Mouse (Mus musculus) left cerebral cortex, postnatal 10 days (tissue): ENCODE results near the gene Ddx54. TPM values are rescaled to one million over a fixed set of nuclear protein-coding genes. Genes with fewer than 3 reads are reported as not detected.

Experiments
- DNase-seq, 2 experiments: peaks; one replicate each; pipeline ENCODE4 v3.0.0; 2021 to 2022; ENCODE audit warnings: low spot score in 2 of 2, mixed read lengths in 1 of 2; ENCODE audit errors: extremely low spot score in 1 of 2
- intact Hi-C: fragments of 180-260 bp; cut with DNase I; formaldehyde crosslinking; loops from one replicate; pipeline ENCODE4 v1.15.1; 2025
- total RNA-seq, 2 experiments: library from RNA; stranded (reverse); gene quantifications; 2 replicates each; pipeline ENCODE4 v1.2.3; 2021

Gene Ddx54
- total RNA-seq, 2 experiments from 2014 or later, result 47.5 to 48.8 TPM

DNA sequence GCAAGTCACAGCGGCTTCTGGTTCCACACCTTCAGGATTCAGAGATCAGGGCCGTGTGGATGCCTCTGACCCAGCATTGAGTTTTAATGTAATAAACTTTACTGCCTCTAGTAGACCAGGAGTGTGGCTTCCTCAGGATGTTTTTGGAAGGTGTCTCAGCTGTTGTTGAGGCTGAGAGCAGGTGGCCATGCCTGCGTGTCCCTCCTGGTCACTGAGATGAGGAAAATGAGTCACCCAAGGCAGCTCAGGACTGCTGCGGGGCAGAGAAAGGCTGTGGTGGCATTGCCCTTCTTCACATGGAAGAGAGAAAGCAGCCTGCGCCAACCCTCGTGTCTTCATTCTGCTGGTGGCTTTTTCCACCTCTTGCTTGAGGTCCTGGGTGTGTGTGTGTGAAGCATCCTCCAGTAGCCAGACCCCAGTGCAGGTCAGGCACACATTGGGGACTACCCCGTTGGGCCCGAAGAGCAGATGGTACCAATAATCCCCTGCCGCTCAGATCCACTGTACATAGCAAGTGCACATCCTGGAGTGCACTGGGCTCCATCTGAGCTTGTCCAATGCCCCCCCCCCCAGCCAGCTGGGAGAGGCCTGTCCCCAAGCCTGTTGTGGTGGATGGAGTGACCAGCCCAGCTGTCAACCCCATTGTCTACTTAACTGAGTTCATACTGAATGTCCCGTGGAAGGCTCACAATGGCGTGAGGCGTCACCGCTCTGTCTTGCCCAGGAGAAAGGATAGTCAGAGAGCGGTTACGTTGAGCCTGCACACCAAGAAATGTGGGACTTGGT lies 15.2 kb downstream of the Ddx54 start:
- intact Hi-C loops, result no loop called here
- no peak for DNase-seq

DNA sequence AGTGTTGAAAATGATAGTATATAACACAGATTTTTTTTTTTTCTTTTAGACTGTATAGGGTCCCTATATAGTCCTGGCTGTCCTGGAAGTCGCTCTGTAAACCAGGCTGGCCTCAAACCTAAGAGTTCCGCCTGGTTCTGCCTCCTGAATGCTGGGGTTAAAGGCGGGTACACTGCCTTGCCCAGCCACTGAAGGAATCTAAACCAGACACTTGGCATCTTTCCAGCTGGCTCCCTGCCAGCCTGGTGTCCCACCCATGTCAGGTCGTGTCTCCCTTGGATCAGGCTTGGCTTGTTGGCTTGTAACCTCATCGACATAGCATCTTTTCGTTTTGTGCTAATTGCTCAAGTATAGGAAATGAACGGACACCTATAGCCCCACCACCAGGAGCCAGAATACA lies 16.1 kb downstream of the Ddx54 start:
- intact Hi-C loops, result no loop called here
- peak in 1 of 2 experiments; percentile 63 for DNase-seq

DNA sequence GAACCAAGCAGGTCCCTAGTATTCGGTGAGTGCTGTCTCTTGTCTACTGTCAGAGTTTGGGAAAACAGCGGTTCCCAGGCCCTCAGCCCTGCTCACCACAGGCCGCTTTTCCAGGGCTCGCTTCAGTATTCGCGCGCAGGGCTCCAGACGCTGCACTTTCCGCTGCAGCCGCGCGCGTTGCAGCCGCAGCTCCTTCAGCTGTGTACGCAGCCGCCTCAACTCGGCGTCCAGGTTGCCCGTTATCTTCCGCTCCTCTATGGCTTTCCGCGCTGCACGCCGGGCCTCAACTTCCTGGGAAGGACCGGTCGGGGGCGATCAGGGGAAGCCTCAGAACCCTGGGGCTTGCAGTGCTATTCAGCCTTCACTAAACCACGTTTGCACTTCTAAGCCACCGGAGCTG lies 18.6 kb downstream of the Ddx54 start:
- DNase-seq, result no peak

DNA sequence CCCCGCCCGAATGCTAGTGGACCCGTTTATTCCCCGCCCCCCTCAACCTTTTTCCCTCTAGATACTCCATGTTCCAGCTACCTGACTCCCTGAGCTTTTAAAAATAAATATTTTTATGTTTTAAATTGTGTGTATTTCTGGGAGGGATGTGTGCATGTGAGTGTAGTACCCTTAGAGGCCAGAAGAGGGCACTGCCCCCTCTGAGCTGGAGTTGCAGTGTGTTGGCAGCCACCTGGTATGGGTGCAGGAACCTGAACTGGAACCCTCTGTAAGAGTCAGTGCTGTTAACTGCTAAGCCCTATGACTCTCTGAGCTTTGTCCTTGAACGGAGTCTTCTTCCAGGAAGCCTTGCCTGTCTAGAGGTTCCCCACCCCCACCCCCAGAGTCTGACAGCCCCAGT lies 19.4 kb downstream of the Ddx54 start:
- intact Hi-C loops, result no loop called here
- no peak for DNase-seq

More for the DNA sequence above, 18.6 kb downstream of the Ddx54 start:
- intact Hi-C loops, result no loop called here

DNA sequence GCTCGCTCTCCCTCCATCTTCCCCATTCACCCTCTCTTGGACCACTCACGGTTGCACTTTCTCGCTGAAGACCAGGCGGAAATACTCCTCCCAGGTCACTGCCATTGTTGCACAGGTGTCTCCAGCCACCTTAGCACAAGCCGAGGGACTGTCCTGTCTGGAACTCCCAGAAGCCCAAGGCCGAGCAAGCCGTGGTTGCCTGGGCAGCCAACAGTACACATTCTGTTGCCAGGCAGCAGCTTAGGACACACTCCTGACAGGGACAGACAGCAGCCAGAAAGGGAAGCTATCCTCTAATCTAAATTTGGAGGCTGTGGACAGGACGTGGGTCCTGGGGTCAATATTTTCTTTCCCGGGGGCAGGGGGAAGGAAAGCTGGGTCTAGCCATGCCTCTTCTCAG lies 21.6 kb downstream of the Ddx54 start, which contains the start of gene Cfap73:
TSS of gene Cfap73 (minus strand) at position 105 of the 400 bp plus-strand sequence.
- no peak for DNase-seq
- intact Hi-C loops, result no loop called here

DNA sequence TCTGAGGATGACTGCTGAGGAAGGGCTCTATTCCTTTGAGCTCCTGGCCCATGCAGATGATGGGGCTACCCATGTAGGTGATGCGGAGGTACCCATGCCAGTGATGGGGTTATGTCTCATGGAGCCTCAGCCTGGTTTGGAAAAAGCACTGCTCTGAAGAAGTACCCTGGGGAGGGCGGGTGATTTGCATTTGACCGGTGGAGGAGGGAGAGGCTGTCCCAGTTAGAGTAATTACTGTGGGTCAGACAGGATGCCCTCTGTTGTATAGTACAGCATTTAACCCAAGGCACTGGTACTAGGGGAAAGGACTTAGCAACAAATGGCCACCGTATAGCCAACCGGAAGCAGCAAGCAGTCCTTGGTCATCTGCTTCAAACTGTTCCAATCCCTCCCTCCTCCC lies 22.3 kb downstream of the Ddx54 start:
- intact Hi-C loops, result no loop called here

DNA sequence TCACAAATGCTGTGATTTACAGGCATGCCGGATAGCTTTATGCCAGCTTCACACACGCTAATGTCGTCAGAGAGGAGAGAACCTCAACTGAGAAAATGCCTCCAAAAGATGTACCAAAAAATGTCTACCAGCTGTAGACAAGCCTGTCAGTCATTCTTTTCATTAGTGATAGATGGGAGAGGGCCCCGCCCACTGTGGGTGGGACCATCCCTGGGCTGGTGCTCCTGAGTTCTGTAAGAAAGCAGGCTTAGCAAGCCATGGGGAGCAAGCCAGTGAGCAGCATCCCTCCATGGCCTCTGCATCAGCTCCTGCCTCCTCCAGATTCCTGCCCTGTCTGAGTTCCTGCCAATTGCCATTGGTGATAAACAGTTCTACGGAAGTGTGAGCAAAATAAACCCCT lies 23.1 kb downstream of the Ddx54 start:
- no peak for DNase-seq
- intact Hi-C loops, result no loop called here

More for the DNA sequence above, 22.3 kb downstream of the Ddx54 start:
- no peak for DNase-seq

DNA sequence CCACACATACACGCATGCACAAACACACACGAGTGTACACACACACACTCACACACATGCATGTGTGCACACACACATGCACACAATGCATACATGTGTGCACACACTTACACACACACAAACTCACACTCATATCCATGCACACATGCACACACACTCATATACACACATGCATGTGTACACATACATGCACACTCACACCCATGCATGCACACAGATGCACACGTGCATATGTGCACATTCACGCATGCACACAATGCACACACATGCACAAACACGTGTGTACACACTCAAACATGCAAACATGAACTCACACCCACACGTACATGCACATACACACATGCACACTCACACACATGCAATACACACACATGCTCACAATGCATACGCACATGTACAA lies 27.6 kb downstream of the Ddx54 start:
- no peak for DNase-seq
- intact Hi-C loops, result no loop called here

DNA sequence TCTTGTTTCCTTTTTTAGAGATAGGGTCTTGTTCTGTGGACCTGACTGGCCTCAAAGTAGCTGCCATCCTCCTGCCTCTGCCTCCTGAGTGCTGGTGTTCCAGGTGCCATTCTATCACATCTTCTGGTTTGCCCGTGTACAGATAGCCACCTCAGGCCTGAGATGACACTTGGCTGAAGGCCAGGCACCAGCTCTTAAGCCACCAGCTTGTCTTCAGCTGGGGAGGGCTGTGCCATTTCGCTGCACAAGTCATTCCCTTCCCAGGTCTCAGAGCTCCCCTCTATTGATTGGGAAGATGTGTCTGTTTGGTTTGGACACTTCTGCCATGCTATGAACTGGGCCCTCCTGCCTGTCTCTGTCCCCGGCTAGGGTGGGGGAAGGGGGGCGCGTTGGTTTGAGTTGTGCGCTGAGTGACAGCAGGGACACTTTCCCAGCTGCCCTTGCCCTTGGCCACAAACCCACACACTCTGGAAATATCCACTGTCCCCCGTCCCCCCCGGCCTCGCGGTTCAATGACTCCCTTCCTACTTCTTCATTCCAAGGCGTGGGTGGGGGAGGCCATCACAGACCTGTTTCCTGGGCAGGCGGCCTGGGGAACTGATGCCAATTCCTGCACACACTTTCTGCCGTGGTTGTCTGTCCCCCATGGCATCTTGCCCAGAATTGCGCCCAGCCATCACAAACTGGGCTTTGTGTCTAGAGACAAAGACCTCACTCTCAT lies 31.0 kb downstream of the Ddx54 start:
- intact Hi-C loops, result no loop called here
- DNase-seq, result peak in 1 of 2 experiments; percentile 71

DNA sequence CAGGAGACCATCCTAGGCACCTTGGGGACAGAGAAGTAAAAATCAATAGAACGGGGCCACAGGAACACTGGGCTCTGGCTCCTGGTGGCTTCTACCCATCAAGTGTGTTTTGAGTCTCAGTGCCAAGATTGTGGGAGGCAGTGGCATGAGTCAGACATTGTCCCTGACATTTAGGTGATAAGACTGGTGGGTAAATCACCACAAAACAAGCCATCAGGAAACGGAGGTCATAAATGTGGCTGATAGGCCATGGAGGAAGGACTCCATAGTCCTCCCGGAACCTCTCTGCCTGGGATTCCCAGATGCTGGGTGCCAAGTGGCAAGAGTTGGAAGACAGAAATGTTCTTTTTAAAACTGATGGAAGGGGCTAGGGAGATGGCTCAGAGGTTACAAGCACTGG lies 31.7 kb downstream of the Ddx54 start:
- intact Hi-C loops, result no loop called here

DNA sequence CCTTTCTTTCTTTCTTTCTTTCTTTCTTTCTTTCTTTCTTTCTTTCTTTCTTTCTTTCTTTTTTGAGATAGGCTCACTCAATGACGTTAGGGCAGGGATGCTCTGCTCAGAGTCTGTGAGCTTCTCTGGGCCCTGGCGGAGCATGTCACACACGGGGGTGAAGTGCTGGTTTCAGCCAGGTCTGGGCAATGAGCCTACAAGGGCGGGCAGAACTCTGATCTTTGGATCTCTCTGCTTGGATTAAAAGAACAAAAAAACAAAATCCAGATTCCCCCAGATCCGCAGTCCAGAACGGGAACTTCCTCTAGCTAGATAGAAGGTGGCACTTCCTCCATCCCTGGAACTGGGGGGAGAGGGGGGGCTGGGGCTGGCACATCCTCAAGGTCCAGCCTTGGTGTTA lies 33.3 kb downstream of the Ddx54 start:
- intact Hi-C loops, result no loop called here

More for the DNA sequence above, 31.7 kb downstream of the Ddx54 start:
- no peak for DNase-seq

DNA sequence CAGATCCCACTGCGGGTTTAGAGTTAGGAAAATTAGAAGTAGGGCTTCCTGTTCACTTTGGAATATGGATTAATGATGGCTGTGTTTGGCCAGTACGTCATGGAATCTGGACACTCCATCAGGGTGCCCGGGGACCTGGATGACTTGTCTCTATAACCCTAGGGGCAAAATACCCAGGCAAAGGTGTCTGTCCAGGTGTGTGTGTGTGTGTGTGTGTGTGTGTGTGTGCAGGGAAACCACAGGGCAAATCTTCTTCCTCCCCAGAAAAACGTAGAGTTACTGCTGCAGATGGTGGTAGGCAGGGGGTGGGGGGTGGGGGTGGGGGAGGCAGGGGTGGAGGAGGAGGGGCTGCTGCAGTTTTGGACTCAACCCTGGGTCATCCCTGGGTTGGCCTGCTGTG lies 34.8 kb downstream of the Ddx54 start:
- DNase-seq, result no peak
- intact Hi-C loops, result no loop called here

More for the DNA sequence above, 33.3 kb downstream of the Ddx54 start:
- DNase-seq, result peak in 1 of 2 experiments; percentile 53

DNA sequence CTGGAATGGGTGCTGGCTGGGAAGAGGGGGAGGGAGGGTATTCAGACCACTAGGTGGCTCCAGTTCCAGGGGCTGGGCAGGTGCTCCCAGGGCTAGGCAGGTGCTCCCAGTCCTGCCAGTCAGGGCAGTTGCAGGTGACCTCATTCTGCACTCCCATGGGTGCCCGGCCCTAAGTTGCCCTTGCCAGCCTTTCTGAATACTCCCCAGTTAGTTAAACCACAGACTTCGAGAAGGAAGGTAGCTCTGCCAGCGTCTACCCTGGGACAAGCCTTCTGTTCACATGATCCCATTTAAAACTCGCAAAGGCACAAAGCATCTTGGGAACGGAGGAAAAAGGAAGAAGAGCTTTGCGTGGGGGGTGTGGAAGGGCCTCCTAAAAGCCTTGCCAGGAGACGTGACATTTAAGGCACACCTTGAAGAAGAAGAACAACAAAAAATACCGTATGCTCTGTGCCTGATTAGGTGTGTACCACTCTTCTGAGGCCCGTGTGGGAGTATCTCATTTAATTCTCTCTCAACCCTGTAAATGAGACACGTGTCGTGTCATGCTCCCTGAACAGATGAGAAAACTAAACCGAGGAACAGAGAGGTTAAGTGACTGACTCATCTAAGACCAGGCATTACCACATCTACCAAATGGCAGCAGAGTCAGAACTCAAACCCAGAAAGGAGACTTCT lies 35.4 kb downstream of the Ddx54 start:
- intact Hi-C loops, result loop anchor here (2.0 kb wide), 1 partner anchor 27 kb away; no protein-coding TSS in a partner anchor

DNA sequence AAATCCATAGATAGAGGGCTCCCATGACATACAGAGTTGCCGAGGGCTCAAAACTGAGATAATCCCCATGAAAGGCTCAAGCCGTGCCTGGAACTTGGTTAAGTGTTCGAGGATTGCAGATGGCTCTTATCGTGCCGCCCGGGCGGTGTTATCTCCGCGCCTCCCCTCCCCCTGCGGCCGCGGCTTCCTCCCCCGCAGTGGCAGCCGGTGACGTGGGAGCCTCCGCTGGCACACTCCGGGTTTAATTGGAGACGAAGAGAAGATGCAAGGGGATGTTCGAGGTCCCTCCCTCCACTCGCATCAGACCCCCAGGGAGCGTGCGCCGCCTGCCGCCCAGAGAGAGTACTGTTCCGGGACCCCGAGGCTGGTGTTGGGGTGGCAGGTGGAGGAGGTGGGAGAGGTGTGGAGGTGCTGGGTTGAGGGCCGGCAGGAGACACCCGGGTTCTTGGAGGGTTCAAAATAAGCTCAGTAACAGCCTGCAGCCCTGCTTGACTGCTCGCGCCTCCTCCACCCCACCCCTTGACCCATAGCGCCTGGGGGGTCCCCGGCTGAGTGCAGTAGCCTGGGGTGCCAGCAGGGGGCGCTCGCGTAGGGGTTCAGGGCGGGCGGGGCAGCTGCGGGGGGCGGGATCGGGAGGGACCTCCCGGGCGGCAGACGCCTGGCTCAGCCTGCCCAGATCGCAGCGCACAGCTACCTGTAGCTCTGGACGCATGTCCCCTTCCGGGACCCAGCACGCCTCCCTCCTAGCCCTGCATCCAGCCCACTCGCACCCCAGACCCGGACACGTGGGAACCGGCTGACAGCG lies 36.2 kb downstream of the Ddx54 start, which contains the start of gene Rasal1:
TSS of gene Rasal1 (plus strand) at position 244 of the 805 bp plus-strand sequence.
- intact Hi-C loops, result loop anchor here (2.0 kb wide), 1 partner anchor 28 kb away; no protein-coding TSS in a partner anchor
- peak; percentile 80 to 87 for DNase-seq

More for the DNA sequence above, 35.4 kb downstream of the Ddx54 start:
- DNase-seq, result no peak

DNA sequence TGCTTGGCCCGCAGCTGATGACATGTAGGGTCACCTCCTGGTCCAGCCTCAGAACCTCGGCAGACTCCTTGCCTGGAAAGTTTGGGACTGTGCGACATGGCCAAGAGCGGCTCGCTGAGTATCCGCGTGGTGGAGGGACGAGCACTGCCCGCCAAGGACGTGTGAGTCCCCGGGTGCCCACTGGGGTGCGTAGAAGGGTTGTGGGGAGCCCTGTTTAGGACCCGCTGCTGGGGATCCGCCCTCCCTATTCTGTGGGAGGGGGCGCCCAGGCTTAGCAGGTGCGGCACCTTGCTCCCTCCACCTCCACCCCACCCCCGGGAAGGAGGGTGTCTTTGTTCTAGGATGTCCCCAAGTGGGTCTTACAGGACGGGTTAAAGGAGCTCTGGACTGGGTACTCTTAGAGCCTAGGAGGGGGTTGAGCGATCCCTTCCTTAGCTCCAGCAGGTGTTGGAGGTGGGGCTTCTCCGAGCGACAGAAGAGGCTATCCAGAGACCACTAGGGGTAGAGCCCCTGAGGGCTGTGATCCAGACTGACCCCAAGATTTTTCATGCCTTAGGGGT lies 36.9 kb downstream of the Ddx54 start:
- DNase-seq, result peak in 1 of 2 experiments; percentile 72

DNA sequence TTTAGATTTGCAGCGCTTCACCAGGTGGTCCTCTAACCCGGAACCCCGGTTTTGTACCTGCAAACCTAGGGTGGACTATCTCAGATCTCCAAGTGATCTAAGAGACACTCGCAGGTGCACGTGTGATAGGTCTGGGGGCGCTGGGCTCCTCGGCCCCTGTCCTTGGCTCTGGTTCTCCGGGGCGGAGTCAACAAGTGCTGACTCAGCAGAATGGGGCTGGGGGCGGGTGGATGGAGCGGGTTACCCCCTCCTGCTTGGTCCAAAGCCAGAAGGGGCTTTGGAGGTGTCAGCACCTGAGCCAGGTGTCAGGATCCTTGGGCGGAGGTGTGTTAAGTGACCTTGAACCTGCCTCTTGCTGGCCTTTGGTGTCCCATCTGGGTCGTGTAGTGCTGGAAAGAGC lies 37.4 kb downstream of the Ddx54 start:
- DNase-seq, result peak in 1 of 2 experiments; percentile 66
- intact Hi-C loops, result loop anchor here (2.0 kb wide), 1 partner anchor 29 kb away; no protein-coding TSS in a partner anchor

More for the DNA sequence above, 36.9 kb downstream of the Ddx54 start:
- intact Hi-C loops, result loop anchor here (2.0 kb wide), 1 partner anchor 29 kb away; no protein-coding TSS in a partner anchor

DNA sequence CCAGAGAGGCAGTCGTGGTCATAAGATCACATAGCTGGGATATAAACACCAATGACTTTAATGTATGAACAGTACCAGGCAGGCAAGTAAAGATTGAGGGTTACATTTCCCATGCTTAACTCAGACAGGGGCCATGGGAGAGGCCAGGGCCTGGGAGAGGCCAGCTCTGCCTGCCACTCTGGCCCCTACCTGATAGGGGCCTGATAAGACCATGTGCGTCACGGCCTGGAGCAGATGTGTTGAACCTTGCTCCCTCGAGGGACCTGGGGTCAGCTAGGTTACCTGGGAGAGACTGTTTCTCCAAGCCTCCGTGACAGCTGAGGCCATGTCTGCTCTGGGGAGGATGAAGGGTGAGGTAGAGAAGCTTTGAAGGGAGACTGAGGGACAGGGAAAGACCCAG lies 38.7 kb downstream of the Ddx54 start:
- intact Hi-C loops, result no loop called here

More for the DNA sequence above, 38.7 kb downstream of the Ddx54 start:
- DNase-seq, result no peak
